ENCODE assay signal across 17 mouse cellular contexts in genomic region chr9:87721793-87722192, GRCm38 (mm10). TPM values are rescaled to one million over a fixed set of nuclear protein-coding genes. Genes with fewer than 3 reads are reported as not detected.
DNase-seq lines count a peak whose midpoint lies in the region; ATAC-seq lines count a peak whose summit lies in the region.
"Had no signal": no experiment of that assay in that cellular context is flagged by ENCODE, and none has a peak within 500 bp of the region (broad histone marks: within the 10 kb centered on the region; RNA-seq: fewer than 3 reads in every experiment).

No protein-coding gene starts in this region.

- no peak overlapping the region; a peak in 1 of 4 replicates for H3K4me3 ChIP-seq in heart, embryonic 14.5 days (ENCODE audit: control insufficient read depth in 1 of 2, insufficient read depth in 1 of 2, low read depth in 1 of 2, low read length in 2 of 2)
- no peak overlapping the region for H3K4me3 ChIP-seq in limb, embryonic 12.5 days (replicated peaks)
- no peak overlapping the region for H3K4me3 ChIP-seq in limb, embryonic 10.5 days
- H3K4me3 ChIP-seq in midbrain, embryonic 15.5 days: no peak overlapping the region
- H3K4me3 ChIP-seq: liver, embryonic 12.5 days; midbrain, embryonic 12.5 days; neural tube, embryonic 13.5 days had no signal

- H3K4me1 ChIP-seq in heart, embryonic 14.5 days (ENCODE audit: control insufficient read depth in 2 of 2, insufficient read depth in 2 of 2, low read length in 2 of 2): peaks cover 0 to 7% of the 10 kb centered on the region in 2 experiments; a peak in 1 of 4 replicates
- peaks cover 31% of the 10 kb centered on the region for H3K4me1 ChIP-seq in limb, embryonic 12.5 days (replicated peaks)
- H3K4me1 ChIP-seq in limb, embryonic 10.5 days: peaks cover 18% of the 10 kb centered on the region
- no peaks in the 10 kb centered on the region for H3K4me1 ChIP-seq in midbrain, embryonic 15.5 days
- H3K4me1 ChIP-seq: liver, embryonic 12.5 days; midbrain, embryonic 12.5 days; neural tube, embryonic 13.5 days had no signal

- H3K36me3 ChIP-seq in heart, embryonic 14.5 days (ENCODE audit: control insufficient read depth, insufficient read depth, low read length): peaks cover 38% of the 10 kb centered on the region
- peaks cover 53% of the 10 kb centered on the region for H3K36me3 ChIP-seq in limb, embryonic 12.5 days
- H3K36me3 ChIP-seq in limb, embryonic 10.5 days: peaks cover 73% of the 10 kb centered on the region
- no peaks in the 10 kb centered on the region for H3K36me3 ChIP-seq in midbrain, embryonic 15.5 days (replicated peaks)
- H3K36me3 ChIP-seq: liver, embryonic 12.5 days; midbrain, embryonic 12.5 days; neural tube, embryonic 13.5 days had no signal

- H3K9ac ChIP-seq in heart, embryonic 14.5 days (ENCODE audit: low read length): peak overlapping the region; percentile 6; the same call in 1 of the 2 replicates
- no peak overlapping the region for H3K9ac ChIP-seq in limb, embryonic 12.5 days (replicated peaks)
- no peak overlapping the region for H3K9ac ChIP-seq in midbrain, embryonic 15.5 days
- H3K9ac ChIP-seq: liver, embryonic 12.5 days; midbrain, embryonic 12.5 days; neural tube, embryonic 13.5 days had no signal

- no peaks in the 10 kb centered on the region for H3K9me3 ChIP-seq in heart, embryonic 14.5 days (ENCODE audit: control insufficient read depth, low read length)
- no peaks in the 10 kb centered on the region for H3K9me3 ChIP-seq in limb, embryonic 12.5 days
- H3K9me3 ChIP-seq in limb, embryonic 10.5 days (replicated peaks): no peaks in the 10 kb centered on the region
- H3K9me3 ChIP-seq in midbrain, embryonic 15.5 days: no peaks in the 10 kb centered on the region
- H3K9me3 ChIP-seq: liver, embryonic 12.5 days; midbrain, embryonic 12.5 days; neural tube, embryonic 13.5 days had no signal

- H3K27me3 ChIP-seq in heart, embryonic 14.5 days (ENCODE audit: control insufficient read depth, insufficient read depth, low read length): peaks cover 6% of the 10 kb centered on the region; the same call in 1 of the 2 replicates
- H3K27me3 ChIP-seq in limb, embryonic 12.5 days: peaks cover 6% of the 10 kb centered on the region
- peaks cover 39% of the 10 kb centered on the region; the same call in 1 of the 2 replicates for H3K27me3 ChIP-seq in limb, embryonic 10.5 days (ENCODE audit: low read depth, poor library complexity, severe bottlenecking)
- H3K27me3 ChIP-seq in midbrain, embryonic 15.5 days (replicated peaks): peaks cover 35% of the 10 kb centered on the region

- intact Hi-C loops in heart, postnatal 36 days (cut with DNase I): no loop called here
- intact Hi-C loops in left cerebral cortex, postnatal 14 days (cut with DNase I): no loop called here

- H3K27ac ChIP-seq in heart, embryonic 14.5 days (replicated peaks in 1 of 2; ENCODE audit: control insufficient read depth in 1 of 2, insufficient read depth in 1 of 2, low read depth in 2 of 2, low read length in 2 of 2): peak overlapping the region; percentile 48 to 61; a peak in 3 of 4 replicates
- H3K27ac ChIP-seq in limb, embryonic 12.5 days: no peak overlapping the region
- H3K27ac ChIP-seq in limb, embryonic 10.5 days: no peak overlapping the region
- no peak overlapping the region for H3K27ac ChIP-seq in midbrain, embryonic 15.5 days
- H3K27ac ChIP-seq: liver, embryonic 12.5 days; midbrain, embryonic 12.5 days; neural tube, embryonic 13.5 days had no signal

- 16% methylated on average over 2 of the region's 2 CpGs for WGBS in heart, embryonic 14.5 days
- 43% methylated on average over 2 of the region's 2 CpGs for WGBS in limb, embryonic 12.5 days
- WGBS in limb, embryonic 10.5 days: 52% methylated on average over 2 of the region's 2 CpGs
- WGBS in midbrain, embryonic 15.5 days: 35% methylated on average over 2 of the region's 2 CpGs

- ATAC-seq in heart, embryonic 14.5 days (ENCODE audit: insufficient number of reproducible peaks, insufficient read depth, low FRiP score, low read depth): peak; percentile 66; the same call in 1 of the 2 replicates
- no peak; the same call in 1 of the 2 replicates for ATAC-seq in limb, embryonic 12.5 days (ENCODE audit: insufficient number of reproducible peaks, insufficient read depth, low FRiP score, low TSS enrichment, low read depth)
- 0 out of 2 replicates have a peak, but pooled peaks have one; percentile 52 for ATAC-seq in midbrain, embryonic 15.5 days (replicated peaks)
- ATAC-seq: CD4-positive, CD25-positive, alpha-beta regulatory T cell, adult 4 months; liver, embryonic 12.5 days had no signal

- peak overlapping the region; percentile 46 for H3K4me2 ChIP-seq in heart, embryonic 14.5 days (ENCODE audit: low read length)
- peak overlapping the region; percentile 30 for H3K4me2 ChIP-seq in limb, embryonic 12.5 days
- no peak overlapping the region for H3K4me2 ChIP-seq in midbrain, embryonic 15.5 days
- H3K4me2 ChIP-seq: liver, embryonic 12.5 days; midbrain, embryonic 12.5 days; neural tube, embryonic 13.5 days had no signal

- no peak for DNase-seq in heart, postnatal 36 days
- no peak for DNase-seq in limb, embryonic 10.5 days (ENCODE audit: low spot score)
- DNase-seq in embryo, embryonic 9.5 days (ENCODE audit: extremely low spot score): peak; percentile 19
- DNase-seq in left cerebral cortex, postnatal 14 days (ENCODE audit: low spot score in 2 of 2): no peak
- DNase-seq: adrenal gland, postnatal 25 days; cerebellum, postnatal 14 days; kidney, adult 18-20 months; lung, postnatal 14 days; thymus, postnatal 36 days had no signal

RNA-seq across cellular contexts. Expression of gene Tbx18, which starts 9.3 kb away (rescaled TPM):
- polyA plus RNA-seq in heart, embryonic 14.5 days (2014; fragmentation: Nextera tagmentation; extraction: Ambion mirVana): 11.6 and 13.2 TPM in 2 replicates
- total RNA-seq in heart, postnatal 36 days (2021): 1 to 10 TPM; 3.4 to 5.3 TPM
- 28.0 and 35.3 TPM in 2 replicates for polyA plus RNA-seq in limb, embryonic 12.5 days (2016; fragmentation: Nextera tagmentation; extraction: Ambion mirVana)
- polyA plus RNA-seq in limb, embryonic 10.5 days (2016; fragmentation: Nextera tagmentation; extraction: Ambion mirVana): 12.6 and 28.3 TPM in 2 replicates
- 2.3 and 3.4 TPM in 2 replicates for polyA plus RNA-seq in midbrain, embryonic 15.5 days (2015; fragmentation: Nextera tagmentation; extraction: Ambion mirVana)
- 1 to 10 TPM; 3.1 to 3.9 TPM for total RNA-seq in left cerebral cortex, postnatal 14 days (2021)
- polyA plus RNA-seq: CD4-positive, CD25-positive, alpha-beta regulatory T cell, adult 4 months; small intestine, adult 2 months had no signal

Comparison
In these comparisons a context has a peak if more than half of its experiments do, and no peak if none do; other contexts are left out.
1. H3K27ac ChIP-seq: peak in heart, embryonic 14.5 days (2 of 2); none in limb, embryonic 12.5 days (single experiment), limb, embryonic 10.5 days (single experiment) and midbrain, embryonic 15.5 days (single experiment).